Mouse (Mus musculus): ENCODE measurements around the gene Usp54.
"Not testable (repeated sequence)": the region's sequence is repeated elsewhere in the genome, so short reads cannot be mapped to it uniquely, and the experiment has no call there.

Gene Usp54

GRCm38 (mm10) chr14:20610146-20610545 lies 30.7 kb downstream of the Usp54 start:
- DNase-seq (ENCODE audit: low read depth) = no peak

GRCm38 (mm10) chr14:20609519-20609918 lies 31.3 kb downstream of the Usp54 start:
- DNase-seq (ENCODE audit: low read depth) = no peak

GRCm38 (mm10) chr14:20607396-20608126 lies 33.3 kb downstream of the Usp54 start:
- no peak for DNase-seq (ENCODE audit: low read depth)

- DNase-seq (ENCODE audit: low read depth) = no peak
These were observed 39.6 kb downstream of the Usp54 start for GRCm38 (mm10) chr14:20601287-20601686.

- no peak for DNase-seq (ENCODE audit: low read depth)
These were observed 40.7 kb downstream of the Usp54 start for GRCm38 (mm10) chr14:20600203-20600602.

GRCm38 (mm10) chr14:20599542-20599941 lies 41.3 kb downstream of the Usp54 start:
- DNase-seq (ENCODE audit: low read depth) = no peak

GRCm38 (mm10) chr14:20595781-20596180 lies 45.1 kb downstream of the Usp54 start:
- DNase-seq (ENCODE audit: low read depth) = no peak

- DNase-seq (ENCODE audit: low read depth) = no peak
These were observed 53.4 kb downstream of the Usp54 start for GRCm38 (mm10) chr14:20587458-20587857.

GRCm38 (mm10) chr14:20578822-20579407 lies 61.9 kb downstream of the Usp54 start:
- DNase-seq (ENCODE audit: low read depth) = no peak

- peak; percentile 65 for DNase-seq (ENCODE audit: low read depth)
These were observed 64.7 kb downstream of the Usp54 start for GRCm38 (mm10) chr14:20576179-20576578.

GRCm38 (mm10) chr14:20573196-20573595 lies 67.7 kb downstream of the Usp54 start:
- not testable (repeated sequence) for DNase-seq (ENCODE audit: low read depth)

- peak; percentile 50 for DNase-seq (ENCODE audit: low read depth)
These were observed 75.4 kb downstream of the Usp54 start for GRCm38 (mm10) chr14:20565256-20566021.

- no peak for DNase-seq (ENCODE audit: low read depth)
These were observed 76.2 kb downstream of the Usp54 start for GRCm38 (mm10) chr14:20564692-20565091.

GRCm38 (mm10) chr14:20561897-20562296 lies 79.0 kb downstream of the Usp54 start:
- DNase-seq (ENCODE audit: low read depth) = no peak

- no peak for DNase-seq (ENCODE audit: low read depth)
These were observed 90.7 kb downstream of the Usp54 start for GRCm38 (mm10) chr14:20550136-20550535.

GRCm38 (mm10) chr14:20546415-20546814 lies 94.4 kb downstream of the Usp54 start, which contains the start of gene Ppp3cb:
Gene Ppp3cb, minus strand, starts transcription at chr14:20546573.
- DNase-seq (ENCODE audit: low read depth) = peak; percentile 87

GRCm38 (mm10) chr14:20545529-20546331 lies 95.1 kb downstream of the Usp54 start:
- DNase-seq (ENCODE audit: low read depth) = peak; percentile 60

GRCm38 (mm10) chr14:20544467-20545411 lies 96.1 kb downstream of the Usp54 start:
- no peak for DNase-seq (ENCODE audit: low read depth)

- DNase-seq (ENCODE audit: low read depth) = no peak
These were observed 111.2 kb downstream of the Usp54 start for GRCm38 (mm10) chr14:20529643-20530042.

- DNase-seq (ENCODE audit: low read depth) = no peak
These were observed 120.7 kb downstream of the Usp54 start for GRCm38 (mm10) chr14:20520179-20520578.

- DNase-seq (ENCODE audit: low read depth) = no peak
These were observed 132.4 kb downstream of the Usp54 start for GRCm38 (mm10) chr14:20508424-20508823.

Measured in c-Kit-positive CD71-negative TER-119-negative erythroid progenitor cells, embryonic 14.5 days (primary cell).